32 mouse cellular contexts compared by ENCODE assay signal in genomic region chr3:30066519-30066918, GRCm38 (mm10).
"Had no signal": no experiment of that assay in that cellular context is flagged by ENCODE, and none has a peak within 500 bp of the region (broad histone marks: within the 10 kb centered on the region; RNA-seq: fewer than 3 reads in every experiment).

No protein-coding gene starts in this region.

- H3K36me3 ChIP-seq: limb, embryonic 12.5 days; limb, embryonic 15.5 days; liver, embryonic 12.5 days; liver, embryonic 13.5 days; liver, embryonic 15.5 days; lung, embryonic 15.5 days; midbrain, embryonic 10.5 days; midbrain, embryonic 12.5 days; midbrain, embryonic 13.5 days; midbrain, embryonic 15.5 days; neural tube, embryonic 12.5 days had no signal

- H3K9ac ChIP-seq: limb, embryonic 12.5 days; limb, embryonic 13.5 days; limb, embryonic 15.5 days; liver, embryonic 12.5 days; liver, embryonic 13.5 days; liver, embryonic 14.5 days; liver, embryonic 15.5 days; liver, postnatal 0 days; lung, embryonic 14.5 days; lung, embryonic 15.5 days; midbrain, embryonic 12.5 days; midbrain, embryonic 13.5 days; midbrain, embryonic 15.5 days; neural tube, embryonic 12.5 days had no signal

- H3K4me2 ChIP-seq: limb, embryonic 12.5 days; limb, embryonic 13.5 days; limb, embryonic 15.5 days; liver, embryonic 11.5 days; liver, embryonic 12.5 days; liver, embryonic 13.5 days; liver, embryonic 15.5 days; lung, embryonic 14.5 days; lung, embryonic 15.5 days; midbrain, embryonic 11.5 days; midbrain, embryonic 12.5 days; midbrain, embryonic 13.5 days; midbrain, embryonic 15.5 days; neural tube, embryonic 12.5 days had no signal

- ATAC-seq: liver, embryonic 12.5 days; liver, postnatal 0 days; lung, postnatal 0 days; midbrain, embryonic 13.5 days; midbrain, embryonic 15.5 days; midbrain, embryonic 16.5 days had no signal

- H3K4me1 ChIP-seq: limb, embryonic 15.5 days; liver, embryonic 12.5 days; liver, embryonic 13.5 days; liver, embryonic 15.5 days; midbrain, embryonic 10.5 days; midbrain, embryonic 12.5 days; midbrain, embryonic 13.5 days; midbrain, embryonic 15.5 days; neural tube, embryonic 12.5 days had no signal

- H3K27me3 ChIP-seq: limb, embryonic 12.5 days; limb, embryonic 13.5 days; limb, embryonic 15.5 days; liver, embryonic 12.5 days; liver, embryonic 13.5 days; liver, embryonic 15.5 days; lung, embryonic 15.5 days; megakaryocyte, embryonic 14.5 days; midbrain, embryonic 12.5 days; midbrain, embryonic 13.5 days; midbrain, embryonic 15.5 days; neural tube, embryonic 12.5 days had no signal

- H3K9me3 ChIP-seq: limb, embryonic 10.5 days; limb, embryonic 12.5 days; limb, embryonic 13.5 days; limb, embryonic 15.5 days; liver, embryonic 12.5 days; liver, embryonic 13.5 days; liver, embryonic 15.5 days; lung, embryonic 15.5 days; megakaryocyte, embryonic 14.5 days; midbrain, embryonic 10.5 days; midbrain, embryonic 12.5 days; midbrain, embryonic 13.5 days; midbrain, embryonic 15.5 days; neural tube, embryonic 12.5 days had no signal

- H3K27ac ChIP-seq: limb, embryonic 10.5 days; limb, embryonic 12.5 days; limb, embryonic 13.5 days; limb, embryonic 15.5 days; liver, embryonic 12.5 days; liver, embryonic 13.5 days; liver, embryonic 14.5 days; liver, embryonic 15.5 days; lung, embryonic 15.5 days; macrophage; midbrain, embryonic 10.5 days; midbrain, embryonic 12.5 days; midbrain, embryonic 13.5 days; midbrain, embryonic 15.5 days; neural tube, embryonic 12.5 days had no signal

- DNase-seq: left cerebral cortex, postnatal 4 days; liver; liver, embryonic 13.5 days; liver, postnatal 0 days; lung, adult 18-20 months; lung, adult 2 months; lung, embryonic 14.5 days; lung, postnatal 10 days; lung, postnatal 14 days; lung, postnatal 36 days; lung, postnatal 4 days; midbrain, embryonic 14.5 days had no signal

- H3K4me3 ChIP-seq: limb, embryonic 10.5 days; limb, embryonic 12.5 days; limb, embryonic 13.5 days; limb, embryonic 15.5 days; liver, embryonic 12.5 days; liver, embryonic 13.5 days; liver, embryonic 15.5 days; lung, embryonic 15.5 days; megakaryocyte, embryonic 14.5 days; midbrain, embryonic 10.5 days; midbrain, embryonic 12.5 days; midbrain, embryonic 13.5 days; midbrain, embryonic 15.5 days; myocyte; neural tube, embryonic 12.5 days had no signal
